Mouse (Mus musculus) midbrain, embryonic 12.5 days (tissue): Measurements from ENCODE around the gene Bdh1. TPM values are rescaled to one million over a fixed set of nuclear protein-coding genes. Genes with fewer than 3 reads are reported as not detected.

ENCODE experiments used
- ATAC-seq: fragments of 200-750 bp; cut with Nextera tagmentation; 2 replicates; pipeline ENCODE4 v1.8.0; 2017; ENCODE audit warnings: low read depth, moderate TSS enrichment, moderate library complexity; ENCODE audit not compliant: low FRiP score
- H3K27ac ChIP-seq: fragments of 300-500 bp; sonication (generic); replicated peaks from 2 replicates; pipeline ENCODE4 v1.5.1; 2016; ENCODE audit warnings: mild to moderate bottlenecking
- H3K27me3 ChIP-seq: fragments of 300-500 bp; sonication (generic); 2 replicates; pipeline ENCODE4 v1.6.1; 2016; ENCODE audit warnings: mild to moderate bottlenecking
- H3K36me3 ChIP-seq: fragments of 300-500 bp; sonication (generic); 2 replicates; pipeline ENCODE4 v1.6.1; 2016
- H3K4me1 ChIP-seq: fragments of 300-500 bp; sonication (generic); 2 replicates; pipeline ENCODE4 v1.6.1; 2016
- H3K4me2 ChIP-seq: fragments of 300-500 bp; sonication (generic); replicated peaks from 2 replicates; pipeline ENCODE4 v1.6.1; 2016; ENCODE audit warnings: mild to moderate bottlenecking, moderate library complexity
- H3K4me3 ChIP-seq: fragments of 300-500 bp; sonication (generic); 2 replicates; pipeline ENCODE4 v1.5.1; 2016; ENCODE audit warnings: mild to moderate bottlenecking
- H3K9ac ChIP-seq: fragments of 300-500 bp; sonication (generic); replicated peaks from 2 replicates; pipeline ENCODE4 v1.6.1; 2016; ENCODE audit warnings: mild to moderate bottlenecking, moderate library complexity
- H3K9me3 ChIP-seq: fragments of 300-500 bp; sonication (generic); 2 replicates; pipeline ENCODE4 v1.6.1; 2016; ENCODE audit warnings: mild to moderate bottlenecking
- WGBS: fragments of 180-500 bp; shearing (Covaris S2); methylation state at CpG from one replicate; pipeline ENCODE4 v1.1.7; 2016; 5-methylcytosine and 5-hydroxymethylcytosine counted together
- polyA plus RNA-seq: library from polyadenylated mRNA; unstranded; fragments of >200 nt; fragmentation: Nextera tagmentation; extraction: Ambion mirVana; gene quantifications from 2 replicates; pipeline ENCODE4 v1.2.1, GENCODE M21; 2016

Bdh1 gene
- polyA plus RNA-seq, 1 experiment from 2014 or later: 36.2 TPM

GRCm38 (mm10) chr16:31495356-31495755, 73.3 kb downstream of the Bdh1 start:
- Histone ChIP-seq H3K27ac (no peak overlapping the region), H3K36me3 (no peaks in the 10 kb centered on the region), H3K4me2 (no peak overlapping the region), H3K4me1 (peaks cover 31% of the 10 kb centered on the region), H3K9ac (no peak overlapping the region), H3K27me3 (peaks cover 49% of the 10 kb centered on the region), H3K4me3 (no peak overlapping the region), H3K9me3 (no peaks in the 10 kb centered on the region)
- ATAC-seq: no peak
- 67% methylated on average over 7 of the region's 7 CpGs for WGBS

- no peak overlapping the region for H3K4me2 ChIP-seq
- 79% methylated on average over 9 of the region's 9 CpGs for WGBS
- peaks cover 32% of the 10 kb centered on the region for H3K4me1 ChIP-seq
- ATAC-seq: no peak
- H3K4me3 ChIP-seq: no peak overlapping the region
- H3K36me3 ChIP-seq: no peaks in the 10 kb centered on the region
- H3K27me3 ChIP-seq: peaks cover 49% of the 10 kb centered on the region
- H3K9me3 ChIP-seq: no peaks in the 10 kb centered on the region
- H3K9ac ChIP-seq: no peak overlapping the region
- no peak overlapping the region for H3K27ac ChIP-seq
Measured at GRCm38 (mm10) chr16:31495769-31496168, 73.7 kb downstream of the Bdh1 start.

DNA sequence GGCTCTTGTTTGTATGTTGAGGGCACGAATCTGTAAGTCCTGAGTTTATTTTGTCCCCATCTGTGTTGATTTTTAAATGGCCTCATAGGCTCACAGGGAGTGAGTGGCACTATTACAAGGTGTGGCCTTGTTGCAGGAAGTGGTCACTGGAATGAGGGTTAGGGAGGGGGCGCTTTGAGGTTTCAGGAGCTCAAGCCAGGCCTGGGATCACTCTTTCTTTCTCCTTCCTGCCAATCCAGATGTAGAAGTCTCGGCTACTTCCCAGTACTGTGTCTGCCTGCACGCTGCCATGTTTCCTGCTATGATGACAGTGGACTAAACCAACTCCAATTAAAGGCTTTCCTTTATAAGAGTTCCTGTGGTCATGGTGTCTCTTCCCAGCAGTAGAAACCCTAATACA, 76.3 kb downstream of the Bdh1 start:
- WGBS: 85% methylated on average over 4 of the region's 4 CpGs
- Histone ChIP-seq H3K4me3 (no peak overlapping the region), H3K9ac (no peak overlapping the region), H3K4me1 (peaks cover 37% of the 10 kb centered on the region), H3K9me3 (no peaks in the 10 kb centered on the region), H3K27ac (no peak overlapping the region), H3K4me2 (no peak overlapping the region), H3K27me3 (peaks cover 30% of the 10 kb centered on the region), H3K36me3 (no peaks in the 10 kb centered on the region)
- no peak for ATAC-seq

- no peak overlapping the region for H3K9ac ChIP-seq
Measured at GRCm38 (mm10) chr16:31499021-31499420, 76.9 kb downstream of the Bdh1 start.

DNA sequence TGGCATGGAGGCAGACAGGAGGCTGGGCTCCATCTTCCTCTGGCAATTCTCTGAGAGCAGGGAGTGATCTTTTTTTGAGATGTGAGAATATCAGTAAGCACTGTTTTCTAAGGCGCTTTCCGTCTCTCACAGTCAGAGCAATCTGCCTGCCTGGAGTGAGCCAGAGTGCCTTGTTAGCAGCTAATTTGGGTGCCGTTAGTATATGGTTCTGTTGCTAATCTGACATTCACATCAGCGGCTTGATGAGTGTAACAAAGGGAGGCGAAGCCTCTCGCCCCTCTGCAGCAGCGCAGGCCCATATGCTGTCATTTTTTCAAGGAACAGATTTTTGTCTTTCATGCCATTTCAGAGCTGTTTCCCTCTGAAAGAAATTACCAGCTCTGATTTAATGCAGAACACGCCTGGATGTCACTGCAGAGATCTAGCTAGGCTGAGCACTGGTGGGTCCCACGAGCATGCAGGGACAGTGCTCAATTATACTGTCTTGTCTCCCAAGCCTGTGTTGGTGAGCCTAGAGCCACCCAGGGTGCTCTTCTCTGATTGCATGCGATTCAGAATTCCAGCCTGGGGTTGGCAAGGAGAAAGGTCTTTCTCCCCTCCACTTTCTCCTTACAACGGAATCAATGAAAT, 77.7 kb downstream of the Bdh1 start:
- H3K4me3 ChIP-seq: no peak overlapping the region
- no peaks in the 10 kb centered on the region for H3K9me3 ChIP-seq
- H3K27ac ChIP-seq: peak overlapping the region; percentile 55
- ATAC-seq: no peak
- peaks cover 21% of the 10 kb centered on the region; the same call in 1 of the 2 replicates for H3K27me3 ChIP-seq
- WGBS: 57% methylated on average over 11 of the region's 11 CpGs
- no peak overlapping the region for H3K4me2 ChIP-seq
- H3K9ac ChIP-seq: no peak overlapping the region
- H3K36me3 ChIP-seq: no peaks in the 10 kb centered on the region
- H3K4me1 ChIP-seq: peaks cover 25% of the 10 kb centered on the region

More at GRCm38 (mm10) chr16:31499021-31499420, 76.9 kb downstream of the Bdh1 start:
- H3K9me3 ChIP-seq: no peaks in the 10 kb centered on the region
- H3K36me3 ChIP-seq: no peaks in the 10 kb centered on the region
- 97% methylated on average over 6 of the region's 6 CpGs for WGBS
- peaks cover 27% of the 10 kb centered on the region for H3K27me3 ChIP-seq
- peaks cover 30% of the 10 kb centered on the region for H3K4me1 ChIP-seq
- H3K4me2 ChIP-seq: no peak overlapping the region
- H3K27ac ChIP-seq: no peak overlapping the region
- H3K4me3 ChIP-seq: no peak overlapping the region
- no peak for ATAC-seq

DNA sequence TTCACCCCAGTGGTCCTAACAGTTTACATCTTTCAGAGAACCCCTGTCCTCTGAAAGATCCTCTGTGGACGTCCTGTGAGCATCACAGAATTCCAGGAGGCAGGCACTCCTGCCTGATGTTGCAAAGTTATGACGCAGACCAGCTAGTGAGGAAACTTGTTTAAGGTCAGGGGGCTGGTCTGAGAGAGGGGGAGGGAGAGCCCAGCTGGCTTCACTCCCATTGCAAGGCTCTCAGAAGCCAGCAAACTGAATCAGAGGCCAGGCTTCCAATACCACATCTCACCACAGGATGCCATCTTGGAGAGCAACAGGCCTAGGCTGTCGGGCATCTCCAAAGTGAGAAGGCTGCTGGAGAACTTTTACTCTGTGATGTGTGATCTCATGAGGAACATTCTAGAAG, 78.5 kb downstream of the Bdh1 start:
- no peak overlapping the region for H3K27ac ChIP-seq
- H3K9ac ChIP-seq: no peak overlapping the region
- H3K4me3 ChIP-seq: no peak overlapping the region
- 76% methylated on average over 3 of the region's 3 CpGs for WGBS
- peaks cover 25% of the 10 kb centered on the region for H3K4me1 ChIP-seq
- no peak overlapping the region for H3K4me2 ChIP-seq
- no peaks in the 10 kb centered on the region for H3K9me3 ChIP-seq
- no peak for ATAC-seq
- peaks cover 22% of the 10 kb centered on the region; the same call in 1 of the 2 replicates for H3K27me3 ChIP-seq
- H3K36me3 ChIP-seq: no peaks in the 10 kb centered on the region

DNA sequence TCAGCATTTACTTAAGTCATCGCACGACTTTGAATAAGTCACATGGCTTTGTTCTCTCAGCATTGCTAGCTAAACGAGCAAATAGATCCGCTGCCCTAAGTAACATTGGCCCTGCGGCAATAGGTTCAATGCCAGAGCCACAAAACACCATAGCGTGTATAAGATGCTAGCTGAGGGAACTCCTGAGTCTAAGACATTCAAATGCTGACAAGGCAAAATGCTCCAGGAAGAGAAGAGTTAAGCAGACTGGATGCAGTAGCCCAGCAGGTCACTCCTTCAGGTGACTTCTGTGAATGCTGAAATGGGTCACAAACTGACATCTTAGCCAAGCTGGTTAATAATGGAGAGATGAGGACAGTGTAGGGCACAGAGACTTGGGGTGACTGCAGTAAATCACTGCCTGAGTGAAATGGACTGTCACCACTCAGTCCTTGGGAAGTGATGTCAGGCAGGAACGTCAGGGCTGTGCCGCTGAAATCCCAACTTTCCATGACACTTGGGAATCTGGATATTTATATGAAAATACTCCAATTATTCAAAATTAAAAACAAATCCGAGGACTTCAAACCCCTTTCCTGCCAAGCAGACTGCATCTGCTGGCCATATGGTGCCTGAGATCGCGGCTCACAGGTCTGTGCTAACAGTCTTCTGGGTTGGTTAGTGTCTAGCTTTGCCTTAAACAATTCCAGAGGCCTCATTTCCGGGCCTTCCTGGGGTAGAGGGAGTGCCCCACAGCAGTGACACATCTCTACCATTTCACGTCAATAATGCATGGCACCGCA, 79.1 kb downstream of the Bdh1 start:
- H3K9ac ChIP-seq: no peak overlapping the region
- H3K27ac ChIP-seq: peak overlapping the region; percentile 36
- peak; percentile 21; the same call in 1 of the 2 replicates for ATAC-seq
- no peaks in the 10 kb centered on the region for H3K36me3 ChIP-seq
- no peak overlapping the region for H3K4me2 ChIP-seq
- H3K4me3 ChIP-seq: no peak overlapping the region
- 70% methylated on average over 14 of the region's 14 CpGs for WGBS
- H3K27me3 ChIP-seq: peaks cover 23% of the 10 kb centered on the region; the same call in 1 of the 2 replicates
- peaks cover 23% of the 10 kb centered on the region for H3K4me1 ChIP-seq
- no peaks in the 10 kb centered on the region for H3K9me3 ChIP-seq

DNA sequence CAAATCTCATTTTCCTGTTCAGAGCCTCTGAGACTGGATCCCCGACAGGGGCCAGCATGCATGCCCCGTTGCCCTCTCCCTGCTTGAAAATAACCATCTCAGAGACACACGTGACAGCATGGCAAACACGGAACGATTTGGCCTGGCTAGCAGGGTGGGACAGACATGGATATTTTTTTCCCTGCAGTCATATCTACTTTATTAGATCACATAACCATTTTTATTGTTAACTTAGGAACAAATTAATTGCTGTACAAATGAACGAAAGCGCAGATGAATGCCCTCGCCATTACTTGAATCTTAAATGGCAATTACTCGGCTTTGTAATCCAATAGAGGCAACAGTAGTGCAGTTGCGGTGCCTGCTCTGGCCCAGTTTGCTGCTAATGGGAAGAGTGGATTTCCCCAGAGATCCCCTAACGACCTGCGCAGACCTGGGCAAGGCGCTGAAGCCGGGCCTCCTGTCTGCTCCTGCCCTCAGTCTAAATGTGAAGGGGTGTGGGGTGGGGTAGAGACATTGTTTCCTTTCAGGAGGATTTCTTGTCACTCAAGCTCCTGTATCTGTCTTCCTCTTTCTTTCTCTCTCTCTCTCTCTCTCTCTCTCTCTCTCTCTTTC, 79.8 kb downstream of the Bdh1 start:
- H3K9ac ChIP-seq: no peak overlapping the region

DNA sequence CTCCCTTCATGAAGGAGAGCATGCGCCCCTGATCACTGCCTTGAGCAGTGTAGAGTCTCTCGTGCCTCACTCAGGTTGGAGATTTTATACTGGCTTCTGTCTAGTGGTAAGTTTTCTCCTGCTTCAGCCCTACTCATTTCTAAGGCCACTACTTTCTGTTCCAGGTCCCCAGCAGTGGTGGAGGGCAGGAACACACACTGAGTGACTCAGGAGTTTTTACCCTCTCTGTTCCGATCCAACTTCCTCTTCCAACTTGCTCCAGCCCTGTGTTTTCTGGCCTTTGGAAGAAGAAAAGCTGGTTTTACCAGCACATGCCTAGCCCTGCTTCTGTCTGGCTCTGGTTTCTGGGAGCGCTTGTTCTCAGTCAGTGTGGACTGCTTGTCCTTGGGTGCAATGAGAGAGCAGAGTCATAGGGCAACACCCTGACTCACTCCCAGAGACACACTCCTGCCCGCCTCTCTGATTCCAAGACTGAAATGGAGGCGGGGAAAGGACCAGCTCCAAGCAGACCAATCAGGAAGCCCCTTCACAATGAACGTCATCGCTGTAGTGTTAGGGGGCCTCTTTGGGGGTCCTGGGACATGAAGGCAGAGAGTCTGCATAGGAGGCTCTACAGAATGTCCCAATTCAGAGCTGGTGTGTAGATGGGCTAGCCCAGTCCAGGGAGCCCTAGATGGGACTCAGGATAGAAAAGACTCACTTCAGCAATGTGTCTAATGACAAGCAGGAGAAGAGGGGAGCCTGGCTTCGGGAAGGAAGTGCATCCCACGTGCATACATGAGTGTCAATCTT, 84.8 kb downstream of the Bdh1 start:
- H3K27me3 ChIP-seq: peaks cover 22% of the 10 kb centered on the region
- H3K4me3 ChIP-seq: no peak overlapping the region
- 0 out of 2 replicates have a peak overlapping the region, but pooled peaks have one; percentile 0 for H3K4me2 ChIP-seq
- 43% methylated on average over 10 of the region's 10 CpGs for WGBS
- no peak overlapping the region for H3K27ac ChIP-seq
- no peak for ATAC-seq
- no peak overlapping the region for H3K9ac ChIP-seq
- no peaks in the 10 kb centered on the region for H3K9me3 ChIP-seq
- H3K36me3 ChIP-seq: no peaks in the 10 kb centered on the region
- H3K4me1 ChIP-seq: peaks cover 34% of the 10 kb centered on the region

More for the DNA sequence above, 79.8 kb downstream of the Bdh1 start:
- no peak overlapping the region for H3K4me3 ChIP-seq
- peaks cover 24% of the 10 kb centered on the region; the same call in 1 of the 2 replicates for H3K27me3 ChIP-seq
- 56% methylated on average over 14 of the region's 14 CpGs for WGBS
- peak; percentile 55; the same call in 1 of the 2 replicates for ATAC-seq
- no peaks in the 10 kb centered on the region for H3K9me3 ChIP-seq
- H3K4me1 ChIP-seq: peaks cover 23% of the 10 kb centered on the region
- no peak overlapping the region for H3K4me2 ChIP-seq
- peak overlapping the region; percentile 36; the same call in 1 of the 2 replicates for H3K27ac ChIP-seq
- H3K36me3 ChIP-seq: no peaks in the 10 kb centered on the region

- Histone ChIP-seq H3K27me3 (peaks cover 22% of the 10 kb centered on the region), H3K36me3 (no peaks in the 10 kb centered on the region), H3K27ac (no peak overlapping the region), H3K4me2 (0 out of 2 replicates have a peak overlapping the region, but pooled peaks have one; percentile 0), H3K9me3 (no peaks in the 10 kb centered on the region), H3K4me1 (peaks cover 29% of the 10 kb centered on the region), H3K9ac (no peak overlapping the region), H3K4me3 (no peak overlapping the region)
- ATAC-seq: no peak
- 27% methylated on average over 6 of the region's 6 CpGs for WGBS
Measured at GRCm38 (mm10) chr16:31507457-31507755, 85.3 kb downstream of the Bdh1 start.

DNA sequence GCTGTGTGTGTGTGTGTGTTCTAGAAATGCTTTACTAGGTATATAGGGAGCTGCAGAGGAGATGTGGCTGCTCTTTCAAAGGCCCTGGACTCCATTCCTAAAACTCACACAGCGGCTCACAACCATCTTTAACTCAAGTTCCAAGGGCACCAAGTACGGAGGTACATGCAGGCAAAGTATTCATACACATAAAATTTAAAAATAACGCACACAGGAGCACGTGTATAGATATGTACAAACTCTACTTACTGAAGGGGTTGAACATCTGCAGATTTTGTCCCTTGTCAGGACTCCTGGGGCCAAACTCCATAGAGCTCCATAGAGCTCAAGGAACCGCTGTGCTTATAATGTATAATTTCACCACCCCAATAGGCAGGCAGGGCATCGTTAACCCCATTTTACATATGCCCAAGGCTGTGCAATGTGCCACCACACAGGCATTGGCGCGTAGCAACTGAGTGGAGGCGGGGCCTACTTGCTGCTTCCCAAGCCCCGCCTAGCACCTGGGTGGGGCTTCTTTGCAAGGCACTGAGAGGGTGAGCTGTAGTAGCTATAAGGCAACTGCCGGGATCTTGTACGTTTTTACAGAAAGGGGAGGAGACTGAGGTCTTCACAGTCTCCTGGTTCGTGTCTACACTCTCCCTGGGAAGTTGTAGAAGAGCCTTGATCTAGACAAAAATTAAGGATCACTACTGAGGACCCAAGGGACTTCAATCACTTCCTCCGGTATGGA, 85.9 kb downstream of the Bdh1 start:
- WGBS: 21% methylated on average over 14 of the region's 14 CpGs
- peak; percentile 46 for ATAC-seq
- Histone ChIP-seq H3K27me3 (peaks cover 22% of the 10 kb centered on the region), H3K36me3 (no peaks in the 10 kb centered on the region), H3K4me3 (no peak overlapping the region), H3K9ac (no peak overlapping the region), H3K4me1 (peaks cover 26% of the 10 kb centered on the region), H3K9me3 (no peaks in the 10 kb centered on the region), H3K27ac (no peak overlapping the region), H3K4me2 (peak overlapping the region; percentile 44; the same call in 1 of the 2 replicates)
